Mouse (Mus musculus) CH12.LX (cell line): Measurements from ENCODE around the gene Alg9. TPM values are rescaled to one million over a fixed set of nuclear protein-coding genes. Genes with fewer than 3 reads are reported as not detected.

Source experiments
- DNase-seq: peaks from one replicate; pipeline ENCODE4 v3.0.0-alpha.2; 2013; ENCODE audit errors: extremely low read depth
- H3K27ac ChIP-seq: 2 replicates; pipeline ENCODE4 v1.5.1; 2012; ENCODE audit warnings: low read depth, mild to moderate bottlenecking, control low read depth, moderate library complexity; ENCODE audit not compliant: insufficient read depth
- H3K27me3 ChIP-seq: replicated peaks from 2 replicates; pipeline ENCODE3; 2012; ENCODE audit warnings: inconsistent platforms
- H3K36me3 ChIP-seq, 2 experiments: replicated peaks in 1 of 2; 2 replicates each; pipeline versions ENCODE3 to v1.6.1; 2012; ENCODE audit warnings: inconsistent platforms in 1 of 2, low read length in 1 of 2, mild to moderate bottlenecking in 1 of 2, mixed read lengths in 1 of 2, moderate library complexity in 1 of 2; ENCODE audit not compliant: control insufficient read depth in 1 of 2, insufficient read depth in 1 of 2
- H3K4me1 ChIP-seq, 2 experiments: 2 replicates each; pipeline ENCODE4 v1.6.1; 2012; ENCODE audit warnings: inconsistent platforms in 1 of 2, moderate library complexity in 1 of 2; ENCODE audit not compliant: insufficient read depth in 2 of 2, control insufficient read depth in 1 of 2
- H3K4me2 ChIP-seq: 2 replicates; pipeline ENCODE4 v1.6.1; 2012; ENCODE audit warnings: low read depth, mild to moderate bottlenecking, control low read depth; ENCODE audit not compliant: poor library complexity, insufficient read depth, severe bottlenecking
- H3K4me3 ChIP-seq, 3 experiments: fragments of 150-350 bp in 1 of 3; sonication (generic) in 1 of 3; replicated peaks in 1 of 3; 2 replicates each; pipeline versions ENCODE3 to v1.5.1; 2011 to 2012; ENCODE audit warnings: low read depth in 2 of 3, low read length in 2 of 3, mild to moderate bottlenecking in 2 of 3, moderate library complexity in 2 of 3, control low read depth in 1 of 3, improper control_type of control experiment in 1 of 3, inconsistent platforms in 1 of 3, mixed read lengths in 1 of 3; ENCODE audit not compliant: poor library complexity in 1 of 3
- H3K79me2 ChIP-seq: replicated peaks from 2 replicates; pipeline ENCODE4 v1.6.1; 2012; ENCODE audit warnings: mild to moderate bottlenecking, moderate library complexity; ENCODE audit not compliant: control insufficient read depth, poor library complexity, insufficient read depth, severe bottlenecking; ENCODE audit errors: extremely low read depth
- H3K9ac ChIP-seq: 2 replicates; pipeline ENCODE4 v1.6.1; 2012; ENCODE audit warnings: low read depth, mild to moderate bottlenecking, control low read depth, moderate library complexity; ENCODE audit not compliant: insufficient read depth
- H3K9me3 ChIP-seq: replicated peaks from 2 replicates; pipeline ENCODE3; 2012; ENCODE audit warnings: low read length, inconsistent platforms, mixed read lengths
- BHLHE40 ChIP-seq: IDR thresholded peaks from 2 replicates; pipeline ENCODE4 v1.6.1; 2011; ENCODE audit warnings: mild to moderate bottlenecking, low read depth, low read length, improper control_type of control experiment
- CHD1 ChIP-seq: IDR thresholded peaks from 2 replicates; pipeline ENCODE4 v1.6.1; 2012; ENCODE audit warnings: low read depth, low read length, improper control_type of control experiment, inconsistent platforms
- CHD2 ChIP-seq: IDR thresholded peaks from 2 replicates; pipeline ENCODE4 v1.6.1; 2011; ENCODE audit warnings: low read length, improper control_type of control experiment
- CTCF ChIP-seq, 2 experiments: IDR thresholded peaks in 1 of 2; conservative IDR thresholded peaks in 1 of 2; 2 replicates each; pipeline ENCODE4 v1.5.1; 2011 to 2012; ENCODE audit warnings: low read depth in 2 of 2, low read length in 2 of 2, improper control_type of control experiment in 1 of 2, inconsistent platforms in 1 of 2, mild to moderate bottlenecking in 1 of 2, moderate library complexity in 1 of 2
- ELF1 ChIP-seq: IDR thresholded peaks from 2 replicates; pipeline ENCODE4 v1.6.1; 2014; ENCODE audit warnings: low read depth, mild to moderate bottlenecking, inconsistent platforms, low read length, improper control_type of control experiment
- EP300 ChIP-seq: IDR thresholded peaks from 2 replicates; pipeline ENCODE4 v1.6.1; 2011; ENCODE audit warnings: low read length, improper control_type of control experiment
- ETS1 ChIP-seq: conservative IDR thresholded peaks from 2 replicates; pipeline ENCODE4 v1.6.1; 2012; ENCODE audit warnings: low read depth, mild to moderate bottlenecking, inconsistent platforms, low read length, improper control_type of control experiment, moderate library complexity
- GABPA ChIP-seq: IDR thresholded peaks from 2 replicates; pipeline ENCODE4 v1.6.1; 2012; ENCODE audit warnings: low read depth, low read length, improper control_type of control experiment, inconsistent platforms; ENCODE audit not compliant: insufficient replicate concordance
- HCFC1 ChIP-seq: IDR thresholded peaks from 2 replicates; pipeline ENCODE4 v1.6.1; 2012; ENCODE audit warnings: low read depth, mild to moderate bottlenecking, inconsistent platforms, low read length, improper control_type of control experiment
- JUN ChIP-seq: IDR thresholded peaks from 2 replicates; pipeline ENCODE4 v1.6.1; 2011; ENCODE audit warnings: low read depth, mild to moderate bottlenecking, low read length, improper control_type of control experiment, moderate library complexity; ENCODE audit not compliant: insufficient read depth
- JUND ChIP-seq: conservative IDR thresholded peaks from 2 replicates; pipeline ENCODE4 v1.6.1; 2011; ENCODE audit warnings: low read depth, low read length, improper control_type of control experiment
- KAT2A ChIP-seq: IDR thresholded peaks from 2 replicates; pipeline ENCODE4 v1.6.1; 2012; ENCODE audit warnings: low read length, improper control_type of control experiment, inconsistent platforms; ENCODE audit not compliant: insufficient replicate concordance
- MAZ ChIP-seq: IDR thresholded peaks from 2 replicates; pipeline ENCODE4 v1.6.1; 2012; ENCODE audit warnings: low read depth, mild to moderate bottlenecking, inconsistent platforms, low read length, improper control_type of control experiment, moderate library complexity
- MEF2A ChIP-seq: IDR thresholded peaks from 2 replicates; pipeline ENCODE4 v1.6.1; 2014; ENCODE audit warnings: low read depth, mild to moderate bottlenecking, inconsistent platforms, low read length, improper control_type of control experiment, borderline replicate concordance
- MXI1 ChIP-seq: IDR thresholded peaks from 2 replicates; pipeline ENCODE4 v1.6.1; 2011; ENCODE audit warnings: mild to moderate bottlenecking, low read depth, low read length, improper control_type of control experiment
- MYC ChIP-seq: IDR thresholded peaks from 2 replicates; pipeline ENCODE4 v1.6.1; 2011; ENCODE audit warnings: low read depth, mild to moderate bottlenecking, improper control_type of control experiment, low read length
- NELFE ChIP-seq: IDR thresholded peaks from 2 replicates; pipeline ENCODE4 v1.6.1; 2011; ENCODE audit warnings: low read depth, low read length, improper control_type of control experiment
- NRF1 ChIP-seq: IDR thresholded peaks from 2 replicates; pipeline ENCODE4 v1.6.1; 2014; ENCODE audit warnings: low read depth, mild to moderate bottlenecking, inconsistent platforms, low read length, improper control_type of control experiment, moderate library complexity
- PAX5 ChIP-seq: IDR thresholded peaks from 2 replicates; pipeline ENCODE4 v1.6.1; 2012; ENCODE audit warnings: low read length, inconsistent platforms, mixed read lengths
- POLR2A ChIP-seq: IDR thresholded peaks from 2 replicates; pipeline ENCODE4 v1.6.1; 2011; ENCODE audit warnings: low read depth, mild to moderate bottlenecking, improper control_type of control experiment, low read length
- POLR2AphosphoS2 ChIP-seq: IDR thresholded peaks from 2 replicates; pipeline ENCODE4 v1.6.1; 2011; ENCODE audit warnings: low read depth, low read length, improper control_type of control experiment
- RCOR1 ChIP-seq: conservative IDR thresholded peaks from 2 replicates; pipeline ENCODE4 v1.6.1; 2012; ENCODE audit warnings: low read depth, mild to moderate bottlenecking, inconsistent platforms, low read length, improper control_type of control experiment
- SIN3A ChIP-seq: IDR thresholded peaks from 2 replicates; pipeline ENCODE4 v1.6.1; 2012; ENCODE audit warnings: low read length, improper control_type of control experiment, inconsistent platforms
- SMC3 ChIP-seq: IDR thresholded peaks from 2 replicates; pipeline ENCODE4 v1.6.1; 2011; ENCODE audit warnings: low read depth, low read length, improper control_type of control experiment
- TBP ChIP-seq: conservative IDR thresholded peaks from 2 replicates; pipeline ENCODE4 v1.6.1; 2011; ENCODE audit warnings: low read depth, low read length, improper control_type of control experiment
- UBTF ChIP-seq: IDR thresholded peaks from 2 replicates; pipeline ENCODE4 v1.6.1; 2012; ENCODE audit warnings: low read depth, mild to moderate bottlenecking, inconsistent platforms, low read length, improper control_type of control experiment, moderate library complexity
- USF1 ChIP-seq: IDR thresholded peaks from 2 replicates; pipeline ENCODE4 v1.6.1; 2014; ENCODE audit warnings: low read depth, mild to moderate bottlenecking, inconsistent platforms, low read length, improper control_type of control experiment
- USF2 ChIP-seq: conservative IDR thresholded peaks from 2 replicates; pipeline ENCODE4 v1.6.1; 2011; ENCODE audit warnings: low read depth, low read length, improper control_type of control experiment
- ZKSCAN1 ChIP-seq: IDR thresholded peaks from 2 replicates; pipeline ENCODE4 v1.6.1; 2012; ENCODE audit warnings: low read depth, inconsistent platforms, low read length, improper control_type of control experiment, borderline replicate concordance
- ZMIZ1 ChIP-seq: IDR thresholded peaks from 2 replicates; pipeline ENCODE4 v1.6.1; 2012; ENCODE audit warnings: low read depth, mild to moderate bottlenecking, inconsistent platforms, low read length, improper control_type of control experiment
- ZNF384 ChIP-seq: IDR thresholded peaks from 2 replicates; pipeline ENCODE4 v1.6.1; 2012; ENCODE audit warnings: low read depth, low read length, improper control_type of control experiment, inconsistent platforms
- dilution Hi-C: fragments of 300-500 bp; cut with MboI; formaldehyde crosslinking; loops from 2 replicates; pipeline ENCODE4 v1.14.3; 2020; ENCODE audit warnings: low sequenced_read_pairs; ENCODE audit not compliant: extremely low pct_unique_long_range_greater_than_20kb, extremely low pct_ligation_motif_present
- in situ Hi-C: fragments of 300-500 bp; cut with MboI; formaldehyde crosslinking; loops from 3 replicates; pipeline ENCODE4 v1.14.3; 2019; ENCODE audit warnings: low sequenced_read_pairs, low pct_ligation_motif_present, low pct_unique_long_range_greater_than_20kb, mixed read lengths
- polyA plus RNA-seq: library from polyadenylated mRNA; unstranded; fragments of >175 nt; gene quantifications from 2 replicates; pipeline ENCODE4 v1.2.1, GENCODE M21; 2012; ENCODE audit warnings: low read depth; ENCODE audit not compliant: insufficient read length
- total RNA-seq, 2 experiments: library from RNA; depleted of rRNA; stranded (reverse); fragments of 300-350 nt in 1 of 2; fragments of >200 nt in 1 of 2; gene quantifications; 2 replicates each; pipeline ENCODE4 v1.2.3; 2012 to 2014

The Alg9 gene
- total and polyA plus RNA-seq, 3 experiments = 25.7 to 40.1 (median 39.6) TPM

GRCm38 (mm10) chr9:50850713-50851112, 75.9 kb downstream of the Alg9 start:
- Histone ChIP-seq H3K27me3 (no peaks in the 10 kb centered on the region), H3K36me3 (no peaks in the 10 kb centered on the region), H3K79me2 (no peaks in the 10 kb centered on the region), H3K9ac (no peak overlapping the region), H3K4me1 (peaks cover 35 to 42% of the 10 kb centered on the region in 2 experiments), H3K9me3 (no peaks in the 10 kb centered on the region), H3K4me3 (no peak overlapping the region), H3K4me2 (no peak overlapping the region), H3K27ac (no peak overlapping the region)
- dilution Hi-C loops (no loop called here), in situ Hi-C loops (loop anchor here (5.0 kb wide), 1 partner anchor 157 kb away; the partner anchor contains the start of gene Sik2)
- TF ChIP-seq MAZ = no peak
- DNase-seq = no peak

DNA sequence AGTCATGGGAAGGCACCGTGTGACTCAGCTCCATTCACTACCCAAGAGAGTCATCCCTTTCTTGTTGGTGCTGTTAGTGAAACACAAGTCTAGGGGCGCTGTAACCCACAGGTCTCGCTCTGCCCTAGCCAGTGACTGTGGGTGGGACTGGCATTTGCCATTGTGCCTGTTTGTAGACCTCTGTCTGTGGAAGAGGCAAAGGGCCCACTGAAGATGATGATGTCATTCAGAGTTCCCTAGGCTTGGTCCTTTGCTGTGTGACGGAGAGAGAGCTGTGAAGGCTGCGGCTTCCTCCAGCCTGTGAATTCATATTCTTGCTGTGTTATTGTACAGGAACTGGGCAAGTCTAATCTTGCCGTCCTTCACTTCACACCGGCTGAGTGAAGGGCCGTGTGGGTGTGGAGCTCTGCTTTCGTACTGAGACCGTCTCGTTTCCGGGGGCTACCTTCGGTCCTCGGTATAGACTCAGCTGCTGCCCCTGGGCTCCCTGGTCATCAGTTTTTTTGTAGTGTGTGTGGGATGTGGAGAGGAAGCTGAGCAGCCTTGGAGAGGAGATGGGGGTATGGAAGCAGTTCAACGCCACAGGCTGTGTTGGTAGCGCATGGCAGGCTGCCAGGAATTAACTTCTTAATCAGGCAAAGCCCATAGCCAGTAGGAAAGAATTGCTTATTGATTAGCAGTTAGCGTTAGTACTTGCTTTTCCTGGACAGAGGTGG, 78.0 kb downstream of the Alg9 start:
- H3K4me2 ChIP-seq = peak overlapping the region; percentile 70
- H3K27ac ChIP-seq = peak overlapping the region; percentile 95
- H3K36me3 ChIP-seq = no peaks in the 10 kb centered on the region
- no peaks in the 10 kb centered on the region for H3K27me3 ChIP-seq
- in situ Hi-C loops = loop anchor here (5.0 kb wide), 1 partner anchor 155 kb away; the partner anchor contains the start of gene Sik2
- peak overlapping the region in 1 of 3 experiments; percentile 46 for H3K4me3 ChIP-seq
- H3K79me2 ChIP-seq = peaks cover 10% of the 10 kb centered on the region
- dilution Hi-C loops = no loop called here
- no peak for DNase-seq
- peak overlapping the region; percentile 55 for H3K9ac ChIP-seq
- H3K4me1 ChIP-seq = peaks cover 28 to 40% of the 10 kb centered on the region in 2 experiments
- no peaks in the 10 kb centered on the region for H3K9me3 ChIP-seq
- TF ChIP-seq NELFE = 0 out of 2 replicates have a peak, but pooled peaks have one; percentile 40
- TF ChIP-seq JUND = peak; percentile 51; the same call in 1 of the 2 replicates
- TF ChIP-seq PAX5 = no peak
- peak; percentile 59 for TF ChIP-seq MEF2A
- peak; percentile 69; the same call in 1 of the 2 replicates for TF ChIP-seq UBTF
- no peak for TF ChIP-seq KAT2A
- no peak for TF ChIP-seq CHD2
- no peak for TF ChIP-seq NRF1
- no peak for TF ChIP-seq USF2
- TF ChIP-seq POLR2A = peak; percentile 32; the same call in 1 of the 2 replicates
- TF ChIP-seq GABPA = no peak
- no peak for TF ChIP-seq RCOR1
- TF ChIP-seq MAZ = no peak; the same call in 1 of the 2 replicates
- TF ChIP-seq SMC3 = peak; percentile 14; the same call in 1 of the 2 replicates
- peak; percentile 15 for TF ChIP-seq ZNF384
- TF ChIP-seq POLR2AphosphoS2 = no peak
- TF ChIP-seq MXI1 = no peak
- peak; percentile 98 for TF ChIP-seq CHD1
- TF ChIP-seq ZKSCAN1 = no peak
- no peak for TF ChIP-seq TBP
- TF ChIP-seq MYC = peak; percentile 36; the same call in 1 of the 2 replicates
- peak; percentile 59; the same call in 1 of the 2 replicates for TF ChIP-seq SIN3A
- peak; percentile 39; the same call in 1 of the 2 replicates for TF ChIP-seq JUN
- no peak for TF ChIP-seq USF1
- peak; percentile 59 for TF ChIP-seq ETS1
- TF ChIP-seq ELF1 = peak; percentile 54; the same call in 1 of the 2 replicates
- peak in 1 of 2 experiments; percentile 58; a peak in 2 of 4 replicates for TF ChIP-seq CTCF (conservative IDR thresholded peaks at IDR 0.05 in 1 of 2, IDR thresholded peaks at IDR 0.05 in 1 of 2; ENCODE audit: low read depth in 2 of 2, low read length in 2 of 2)
- TF ChIP-seq EP300 = peak; percentile 60; the same call in 1 of the 2 replicates
- TF ChIP-seq HCFC1 = peak; percentile 11; the same call in 1 of the 2 replicates
- 0 out of 2 replicates have a peak, but pooled peaks have one; percentile 42 for TF ChIP-seq ZMIZ1
- TF ChIP-seq BHLHE40 = no peak
